Mouse (Mus musculus): ENCODE measurements around the gene Ttll3. TPM values are rescaled to one million over a fixed set of nuclear protein-coding genes. Genes with fewer than 3 reads are reported as not detected.

Gene Ttll3
- total RNA-seq (2012; rRNA removed) (5.1 and 5.3 TPM in 2 replicates), total RNA-seq (2014; rRNA removed) (0.87 and 1.8 TPM in 2 replicates), polyA plus RNA-seq (2012; ENCODE audit: insufficient read length, low read depth) (4.4 and 5.1 TPM in 2 replicates)

- in situ Hi-C loops (cut with MboI; ENCODE audit: low pct_ligation_motif_present, low pct_unique_long_range_greater_than_20kb, low sequenced_read_pairs), result no loop called here
- Histone ChIP-seq H3K36me3 (replicated peaks in 1 of 2; ENCODE audit: control insufficient read depth in 1 of 2, insufficient read depth in 1 of 2, low read length in 1 of 2) (peaks cover 75 to 96% of the 10 kb centered on the region in 2 experiments), H3K4me2 (ENCODE audit: insufficient read depth, low read depth, poor library complexity, severe bottlenecking) (no peak within 1 kb of the TSS), H3K4me3 (replicated peaks in 1 of 3; ENCODE audit: low read depth in 2 of 3, low read length in 2 of 3, poor library complexity in 1 of 3) (no peak within 1 kb of the TSS), H3K79me2 (replicated peaks; ENCODE audit: control insufficient read depth, extremely low read depth, insufficient read depth, poor library complexity, severe bottlenecking) (peaks cover 2% of the 10 kb centered on the region; the same call in 1 of the 2 replicates), H3K27ac (ENCODE audit: insufficient read depth, low read depth) (no peak within 1 kb of the TSS), H3K9ac (ENCODE audit: insufficient read depth, low read depth) (no peak within 1 kb of the TSS), H3K27me3 (replicated peaks) (no peaks in the 10 kb centered on the region), H3K9me3 (replicated peaks; ENCODE audit: low read length) (no peaks in the 10 kb centered on the region), H3K4me1 (ENCODE audit: control insufficient read depth in 1 of 2, insufficient read depth in 2 of 2) (peaks cover 0 to 9% of the 10 kb centered on the region in 2 experiments; a peak in 1 of 4 replicates)
- dilution Hi-C loops (cut with MboI; ENCODE audit: extremely low pct_ligation_motif_present, extremely low pct_unique_long_range_greater_than_20kb, low sequenced_read_pairs), result no loop called here
- DNase-seq (ENCODE audit: extremely low read depth), result no peak
- no peak for TF ChIP-seq TCF12 (IDR thresholded peaks at IDR 0.05; ENCODE audit: low read depth, low read length)
- TF ChIP-seq POLR2A (IDR thresholded peaks at IDR 0.05; ENCODE audit: low read depth, low read length), result no peak
- no peak for TF ChIP-seq SMC3 (IDR thresholded peaks at IDR 0.05; ENCODE audit: low read depth, low read length)
- no peak for TF ChIP-seq CHD1 (IDR thresholded peaks at IDR 0.05; ENCODE audit: low read depth, low read length)
- no peak for TF ChIP-seq USF1 (IDR thresholded peaks at IDR 0.05; ENCODE audit: low read depth, low read length)
- no peak for TF ChIP-seq CHD2 (IDR thresholded peaks at IDR 0.05; ENCODE audit: low read length)
- TF ChIP-seq MAX (IDR thresholded peaks at IDR 0.05; ENCODE audit: low read length), result no peak
- no peak for TF ChIP-seq HCFC1 (IDR thresholded peaks at IDR 0.05; ENCODE audit: low read depth, low read length)
- no peak for TF ChIP-seq MAFK (IDR thresholded peaks at IDR 0.05; ENCODE audit: insufficient replicate concordance, low read length)
- TF ChIP-seq NRF1 (IDR thresholded peaks at IDR 0.05; ENCODE audit: low read depth, low read length), result no peak
- no peak for TF ChIP-seq RCOR1 (conservative IDR thresholded peaks at IDR 0.05; ENCODE audit: low read depth, low read length)
- TF ChIP-seq BHLHE40 (IDR thresholded peaks at IDR 0.05; ENCODE audit: low read depth, low read length), result no peak
- no peak for TF ChIP-seq PAX5 (IDR thresholded peaks at IDR 0.05; ENCODE audit: low read length)
- no peak for TF ChIP-seq JUN (IDR thresholded peaks at IDR 0.05; ENCODE audit: insufficient read depth, low read depth, low read length)
- TF ChIP-seq ETS1 (conservative IDR thresholded peaks at IDR 0.05; ENCODE audit: low read depth, low read length), result no peak
Measured at GRCm38 (mm10) chr6:113388960-113389359, at the start of gene Ttll3. TSS of gene Ttll3 (plus strand) at chr6:113389260.

- H3K9ac ChIP-seq (ENCODE audit: insufficient read depth, low read depth), result no peak overlapping the region
- in situ Hi-C loops (cut with MboI; ENCODE audit: low pct_ligation_motif_present, low pct_unique_long_range_greater_than_20kb, low sequenced_read_pairs), result no loop called here
- DNase-seq (ENCODE audit: extremely low read depth), result no peak
Measured at GRCm38 (mm10) chr6:113341574-113341973, 47.5 kb upstream of the Ttll3 start.

More at GRCm38 (mm10) chr6:113341574-113341973, 47.5 kb upstream of the Ttll3 start:
- peaks cover 4% of the 10 kb centered on the region for H3K27me3 ChIP-seq (replicated peaks)
- dilution Hi-C loops (cut with MboI; ENCODE audit: extremely low pct_ligation_motif_present, extremely low pct_unique_long_range_greater_than_20kb, low sequenced_read_pairs), result no loop called here
- no peak overlapping the region for H3K27ac ChIP-seq (ENCODE audit: insufficient read depth, low read depth)
- peaks cover 0 to 6% of the 10 kb centered on the region in 2 experiments for H3K36me3 ChIP-seq (replicated peaks in 1 of 2; ENCODE audit: control insufficient read depth in 1 of 2, insufficient read depth in 1 of 2, low read length in 1 of 2)
- no peak for TF ChIP-seq ZKSCAN1 (IDR thresholded peaks at IDR 0.05; ENCODE audit: borderline replicate concordance, low read depth, low read length)
- H3K9me3 ChIP-seq (replicated peaks; ENCODE audit: low read length), result no peaks in the 10 kb centered on the region
- no peak overlapping the region for H3K4me3 ChIP-seq (replicated peaks in 1 of 3; ENCODE audit: low read depth in 2 of 3, low read length in 2 of 3, poor library complexity in 1 of 3)
- H3K4me2 ChIP-seq (ENCODE audit: insufficient read depth, low read depth, poor library complexity, severe bottlenecking), result no peak overlapping the region
- peaks cover 0 to 5% of the 10 kb centered on the region in 2 experiments; a peak in 1 of 4 replicates for H3K4me1 ChIP-seq (ENCODE audit: control insufficient read depth in 1 of 2, insufficient read depth in 2 of 2)
- no peaks in the 10 kb centered on the region for H3K79me2 ChIP-seq (replicated peaks; ENCODE audit: control insufficient read depth, extremely low read depth, insufficient read depth, poor library complexity, severe bottlenecking)

Measured in CH12.LX (cell line).